Mouse (Mus musculus) liver, embryonic 14.5 days (tissue): Measurements from ENCODE around the gene Svs5. TPM values are rescaled to one million over a fixed set of nuclear protein-coding genes. Genes with fewer than 3 reads are reported as not detected.

Source experiments
- ATAC-seq: fragments of 200-750 bp; cut with Nextera tagmentation; 2 replicates; pipeline ENCODE4 v1.8.0; 2017; ENCODE audit warnings: moderate number of reproducible peaks, mild to moderate bottlenecking, moderate library complexity; ENCODE audit not compliant: insufficient read depth
- DNase-seq, 3 experiments: peaks; one replicate each; pipeline ENCODE4 v3.0.0-alpha.2; 2012 to 2013; ENCODE audit warnings: low read depth in 3 of 3, low spot score in 3 of 3
- H3K27ac ChIP-seq: fragments of 300-500 bp; sonication (generic); 2 replicates; pipeline ENCODE4 v1.5.1; 2014; ENCODE audit warnings: moderate library complexity, mild to moderate bottlenecking, control low read depth, inconsistent platforms
- H3K27me3 ChIP-seq: fragments of 300-500 bp; sonication (generic); 2 replicates; pipeline ENCODE4 v1.6.1; 2014; ENCODE audit warnings: mild to moderate bottlenecking, low read length, moderate library complexity; ENCODE audit not compliant: control insufficient read depth, insufficient read depth
- H3K36me3 ChIP-seq: fragments of 300-500 bp; sonication (generic); replicated peaks from 2 replicates; pipeline ENCODE4 v1.6.1; 2014; ENCODE audit warnings: low read depth; ENCODE audit not compliant: control insufficient read depth, insufficient read depth
- H3K4me1 ChIP-seq, 2 experiments: fragments of 200-500 bp in 1 of 2; fragments of 300-500 bp in 1 of 2; sonication (generic) in 1 of 2; replicated peaks; 2 replicates each; pipeline ENCODE4 v1.6.1; 2012 to 2014; ENCODE audit warnings: antibody characterized with exemption in 1 of 2, inconsistent platforms in 1 of 2, low read length in 1 of 2; ENCODE audit not compliant: control insufficient read depth in 2 of 2, insufficient read depth in 2 of 2
- H3K4me2 ChIP-seq: fragments of 300-500 bp; sonication (generic); 2 replicates; pipeline ENCODE4 v1.6.1; 2014; ENCODE audit warnings: low read depth, mild to moderate bottlenecking, control low read depth, moderate library complexity
- H3K4me3 ChIP-seq, 2 experiments: fragments of 200-500 bp in 1 of 2; fragments of 300-500 bp in 1 of 2; sonication (generic) in 1 of 2; 2 replicates each; pipeline ENCODE4 v1.5.1; 2012 to 2014; ENCODE audit warnings: low read depth in 2 of 2, low read length in 2 of 2, mild to moderate bottlenecking in 2 of 2, control low read depth in 1 of 2, inconsistent platforms in 1 of 2, moderate library complexity in 1 of 2; ENCODE audit not compliant: insufficient read depth in 1 of 2
- H3K9ac ChIP-seq: fragments of 300-500 bp; sonication (generic); replicated peaks from 2 replicates; pipeline ENCODE4 v1.6.1; 2014; ENCODE audit warnings: mild to moderate bottlenecking, control low read depth, moderate library complexity
- H3K9me3 ChIP-seq: fragments of 300-500 bp; sonication (generic); 2 replicates; pipeline ENCODE4 v1.6.1; 2016; ENCODE audit warnings: low read length, mixed read lengths; ENCODE audit not compliant: control insufficient read depth
- CTCF ChIP-seq: IDR thresholded peaks from 2 replicates; pipeline ENCODE4 v1.5.1; 2016; ENCODE audit warnings: antibody characterized with exemption, low read depth, control low read depth
- EP300 ChIP-seq: IDR thresholded peaks from 2 replicates; pipeline ENCODE4 v1.6.1; 2016; ENCODE audit warnings: antibody characterized with exemption, low read depth
- WGBS: fragments of 180-500 bp; shearing (Covaris S2); extraction: QIAGEN DNeasy Blood & Tissue Kit; methylation state at CpG from one replicate; pipeline ENCODE4 v1.1.7; 2014; ENCODE audit not compliant: insufficient replicate concordance; 5-methylcytosine and 5-hydroxymethylcytosine counted together
- polyA plus RNA-seq, 2 experiments: library from polyadenylated mRNA; depleted of rRNA in 1 of 2; stranded (reverse) in 1 of 2; unstranded in 1 of 2; fragments of >200 nt; fragmentation: Nextera tagmentation in 1 of 2; extraction: Ambion mirVana in 1 of 2; gene quantifications; 2 replicates each; pipeline versions ENCODE4 v1.2.1 to v1.2.3; 2012 to 2014

Gene Svs5
- polyA plus RNA-seq, 2 experiments: not detected

DNA sequence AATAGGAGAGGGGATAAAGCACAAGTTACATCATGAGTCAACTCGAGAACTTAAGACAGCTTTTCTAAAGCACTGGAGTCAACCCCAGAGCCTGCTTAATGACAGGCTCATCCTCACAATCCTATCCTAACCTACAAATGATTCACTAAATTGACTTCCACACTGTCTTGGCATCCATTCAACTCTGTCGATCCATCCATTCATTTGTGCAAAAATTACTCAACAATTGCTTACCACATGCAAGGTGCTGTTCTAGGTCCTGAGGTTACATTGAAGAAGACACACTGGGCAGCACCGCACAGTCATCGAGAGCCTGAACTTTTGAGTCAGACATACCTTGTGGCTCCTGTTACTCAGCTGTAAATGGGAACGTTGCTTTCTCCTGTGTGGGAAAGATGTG is 26.5 kb downstream of the Svs5 start:
- Histone ChIP-seq H3K27ac (no peak overlapping the region), H3K36me3 (no peaks in the 10 kb centered on the region), H3K4me3 (no peak overlapping the region), H3K27me3 (no peaks in the 10 kb centered on the region), H3K4me1 (no peaks in the 10 kb centered on the region), H3K4me2 (no peak overlapping the region), H3K9me3 (no peaks in the 10 kb centered on the region), H3K9ac (no peak overlapping the region)
- TF ChIP-seq EP300 (no peak), CTCF (no peak)
- ATAC-seq (no peak), DNase-seq (no peak)
- 62% methylated on average over 5 of the region's 5 CpGs for WGBS

DNA sequence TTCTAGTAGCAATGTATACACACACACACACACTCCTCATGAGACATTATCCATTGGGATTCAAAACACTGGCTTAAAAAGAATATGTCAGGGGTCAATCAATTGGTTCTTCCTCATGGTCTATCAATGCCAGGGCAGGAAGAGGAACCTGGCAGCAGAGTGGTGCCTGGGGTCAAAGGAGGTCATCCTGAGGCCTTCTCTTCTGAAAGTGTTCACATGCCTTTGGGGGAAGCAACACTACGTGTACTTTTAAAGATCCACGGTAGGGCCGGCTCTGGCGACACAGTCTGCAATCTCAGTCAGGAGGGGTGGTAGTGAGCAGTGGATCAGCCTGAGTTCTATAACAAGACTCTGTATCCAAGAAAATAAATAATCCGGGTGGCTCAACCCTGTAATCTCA is 27.1 kb downstream of the Svs5 start:
- H3K4me3 ChIP-seq: no peak overlapping the region
- no peak overlapping the region for H3K27ac ChIP-seq
- 53% methylated on average over 5 of the region's 5 CpGs for WGBS
- no peaks in the 10 kb centered on the region for H3K27me3 ChIP-seq
- no peaks in the 10 kb centered on the region for H3K4me1 ChIP-seq
- ATAC-seq (no peak), DNase-seq (no peak)
- H3K9ac ChIP-seq: no peak overlapping the region
- TF ChIP-seq CTCF (no peak), EP300 (no peak)
- H3K36me3 ChIP-seq: no peaks in the 10 kb centered on the region
- no peaks in the 10 kb centered on the region for H3K9me3 ChIP-seq
- H3K4me2 ChIP-seq: no peak overlapping the region

DNA sequence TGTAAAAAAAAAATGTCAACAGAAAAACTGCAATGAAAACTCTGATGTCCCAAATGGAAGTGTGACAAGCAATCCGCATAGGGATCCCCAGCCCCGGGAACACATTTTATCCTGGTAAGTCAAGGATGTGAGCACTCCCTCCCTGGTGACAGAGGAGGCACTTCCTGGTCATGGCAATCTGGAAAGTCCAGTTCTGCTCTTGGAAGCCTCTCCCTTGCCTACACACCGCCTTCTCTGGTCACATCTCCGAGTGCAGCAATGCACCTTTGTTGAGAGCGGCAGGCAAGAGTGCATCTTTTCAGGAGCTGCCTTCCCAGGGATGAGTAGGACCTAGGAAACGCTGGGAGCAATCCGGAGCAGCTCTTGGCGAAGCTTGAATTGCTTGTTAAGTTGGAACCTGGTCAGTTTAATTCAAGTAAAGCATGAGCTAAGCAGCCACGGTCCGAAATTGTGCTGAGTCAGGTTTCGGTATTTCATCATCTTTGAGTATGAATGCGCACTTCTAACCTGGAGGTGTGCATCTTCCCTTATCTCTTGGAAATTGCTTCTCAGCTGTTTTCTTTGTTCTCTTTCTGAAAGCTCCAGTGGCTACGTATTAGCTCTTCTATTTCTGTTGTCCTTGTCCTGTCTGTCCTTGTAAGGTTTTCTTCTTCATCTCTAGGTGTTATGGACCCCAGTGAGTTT is 28.6 kb downstream of the Svs5 start:
- DNase-seq (no peak), ATAC-seq (no peak)
- 15% methylated on average over 13 of the region's 13 CpGs for WGBS
- Histone ChIP-seq H3K4me1 (no peaks in the 10 kb centered on the region), H3K9ac (no peak overlapping the region), H3K4me2 (no peak overlapping the region), H3K4me3 (no peak overlapping the region), H3K27ac (no peak overlapping the region), H3K9me3 (no peaks in the 10 kb centered on the region), H3K36me3 (no peaks in the 10 kb centered on the region), H3K27me3 (no peaks in the 10 kb centered on the region)
- TF ChIP-seq EP300 (no peak), CTCF (no peak)

DNA sequence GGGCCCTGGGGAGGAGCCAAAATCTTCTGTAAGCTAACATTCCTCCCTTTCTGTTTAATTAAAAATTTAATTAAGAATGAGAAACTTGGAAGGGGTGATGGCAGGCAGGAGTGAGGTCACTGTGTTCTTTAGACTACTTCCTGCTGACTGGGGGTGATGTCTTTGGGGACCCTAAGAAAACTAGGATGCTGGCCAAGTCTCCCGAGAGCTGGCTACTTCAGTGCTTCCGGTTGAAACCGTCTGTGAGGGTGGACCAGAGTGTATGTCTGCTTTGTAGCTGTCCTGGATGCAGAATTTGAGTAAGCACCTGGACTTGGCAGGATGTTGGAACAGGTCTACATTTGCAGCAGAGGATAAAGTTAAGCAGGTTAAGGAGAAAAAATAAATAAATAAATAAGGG is 34.4 kb downstream of the Svs5 start:
- Histone ChIP-seq H3K9ac (no peak overlapping the region), H3K4me3 (no peak overlapping the region), H3K27ac (no peak overlapping the region), H3K4me1 (no peaks in the 10 kb centered on the region), H3K27me3 (no peaks in the 10 kb centered on the region), H3K4me2 (no peak overlapping the region), H3K9me3 (no peaks in the 10 kb centered on the region), H3K36me3 (no peaks in the 10 kb centered on the region)
- WGBS: 56% methylated on average over 3 of the region's 3 CpGs
- DNase-seq (no peak), ATAC-seq (no peak)
- TF ChIP-seq CTCF (no peak), EP300 (no peak)

DNA sequence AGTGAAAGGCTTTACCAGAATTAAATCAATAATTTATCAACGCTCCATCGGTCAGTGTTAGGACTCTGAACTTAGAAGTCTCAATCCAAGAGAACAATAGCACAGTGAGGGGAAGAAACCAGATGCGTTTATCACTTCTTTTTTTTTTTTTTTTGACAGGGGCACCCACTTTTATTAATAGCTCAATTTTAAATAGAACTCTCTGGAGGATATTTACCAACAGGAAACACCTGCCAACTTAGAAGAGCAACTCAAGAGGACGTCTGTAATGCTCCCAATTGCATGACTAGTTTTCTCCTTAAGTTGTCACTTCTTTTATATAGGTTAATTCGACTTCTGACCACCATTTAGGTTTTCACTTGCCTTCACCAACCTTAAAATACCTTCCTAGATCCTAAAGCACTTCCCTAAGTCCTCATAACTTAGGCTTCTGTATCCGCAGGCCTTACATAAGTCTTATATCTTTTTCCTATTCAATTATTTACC is 36.1 kb downstream of the Svs5 start:
- no peak for ATAC-seq
- Histone ChIP-seq H3K9ac (no peak overlapping the region), H3K27me3 (no peaks in the 10 kb centered on the region), H3K4me2 (no peak overlapping the region), H3K36me3 (no peaks in the 10 kb centered on the region), H3K9me3 (no peaks in the 10 kb centered on the region), H3K27ac (no peak overlapping the region), H3K4me3 (no peak overlapping the region), H3K4me1 (no peaks in the 10 kb centered on the region)
- 45% methylated on average over 6 of the region's 6 CpGs for WGBS
- TF ChIP-seq EP300 (no peak), CTCF (no peak)
- DNase-seq: no peak
